Mouse (Mus musculus) stomach, postnatal 0 days (tissue): Measurements from ENCODE around the gene Ube2s.

ENCODE experiments used
- CTCF ChIP-seq: IDR thresholded peaks from 2 replicates; pipeline ENCODE4 v1.5.1; 2016; ENCODE audit warnings: antibody characterized with exemption, low read depth, mild to moderate bottlenecking, moderate library complexity
- EP300 ChIP-seq: optimal IDR thresholded peaks from 2 replicates; pipeline ENCODE3; 2016; ENCODE audit warnings: antibody characterized with exemption

- no peak for TF ChIP-seq CTCF
- TF ChIP-seq EP300, result no peak
Measured at GRCm38 (mm10) chr7:4821690-4822089, 9.3 kb upstream of the Ube2s start.
